Mouse (Mus musculus) embryonic fibroblast, embryonic 13.5 days (primary cell): ENCODE measurements around the gene Tbl1x.

ENCODE experiments used
- CTCF ChIP-seq: IDR thresholded peaks from 2 replicates; pipeline ENCODE4 v1.5.1; 2011; ENCODE audit warnings: mild to moderate bottlenecking, control low read depth, low read length, moderate library complexity, borderline replicate concordance; ENCODE audit not compliant: insufficient read depth
- POLR2A ChIP-seq: IDR thresholded peaks from 2 replicates; pipeline ENCODE4 v1.6.1; 2011; ENCODE audit warnings: low read depth, mild to moderate bottlenecking, control low read depth, low read length, moderate library complexity

- TF ChIP-seq POLR2A (no peak), CTCF (no peak)
These were observed 69.2 kb downstream of the Tbl1x start for GRCm38 (mm10) chrX:77579964-77580363.
